Mouse (Mus musculus) kidney, embryonic 16.5 days (tissue): Measurements from ENCODE around the gene Brms1l. TPM values are rescaled to one million over a fixed set of nuclear protein-coding genes. Genes with fewer than 3 reads are reported as not detected.
"Not testable (repeated sequence)": the region's sequence is repeated elsewhere in the genome, so short reads cannot be mapped to it uniquely, and the experiment has no call there.

Experiments
- ATAC-seq: fragments of 200-750 bp; cut with Nextera tagmentation; 2 replicates; pipeline ENCODE4 v1.8.0; 2017; ENCODE audit warnings: moderate TSS enrichment; ENCODE audit not compliant: low FRiP score, low TSS enrichment
- H3K27ac ChIP-seq: fragments of 300-500 bp; sonication (generic); 2 replicates; pipeline ENCODE4 v1.5.1; 2014; ENCODE audit warnings: low read length
- H3K27me3 ChIP-seq: fragments of 300-500 bp; sonication (generic); 2 replicates; pipeline ENCODE4 v1.6.1; 2014; ENCODE audit warnings: low read length, control low read depth, mixed read lengths; ENCODE audit not compliant: insufficient read depth
- H3K36me3 ChIP-seq: fragments of 300-500 bp; sonication (generic); 2 replicates; pipeline ENCODE4 v1.6.1; 2014; ENCODE audit warnings: low read length, control low read depth, mixed read lengths; ENCODE audit not compliant: insufficient read depth
- H3K4me1 ChIP-seq: fragments of 300-500 bp; sonication (generic); 2 replicates; pipeline ENCODE4 v1.6.1; 2014; ENCODE audit warnings: low read length, control low read depth, mixed read lengths; ENCODE audit not compliant: insufficient read depth
- H3K4me2 ChIP-seq: fragments of 300-500 bp; sonication (generic); replicated peaks from 2 replicates; pipeline ENCODE4 v1.6.1; 2014; ENCODE audit warnings: low read depth, low read length
- H3K4me3 ChIP-seq: fragments of 300-500 bp; sonication (generic); 2 replicates; pipeline ENCODE4 v1.5.1; 2014; ENCODE audit warnings: mild to moderate bottlenecking, low read length
- H3K9ac ChIP-seq: fragments of 300-500 bp; sonication (generic); replicated peaks from 2 replicates; pipeline ENCODE4 v1.6.1; 2014; ENCODE audit warnings: low read length
- H3K9me3 ChIP-seq: fragments of 300-500 bp; sonication (generic); 2 replicates; pipeline ENCODE4 v1.6.1; 2016; ENCODE audit warnings: low read length, control low read depth
- WGBS: fragments of 180-500 bp; shearing (Covaris S2); extraction: QIAGEN DNeasy Blood & Tissue Kit; methylation state at CpG from one replicate; pipeline ENCODE4 v1.1.7; 2014; 5-methylcytosine and 5-hydroxymethylcytosine counted together
- polyA plus RNA-seq: library from polyadenylated mRNA; unstranded; fragments of >200 nt; fragmentation: Nextera tagmentation; extraction: Ambion mirVana; gene quantifications from 2 replicates; pipeline ENCODE4 v1.2.1, GENCODE M21; 2015

Brms1l gene
- polyA plus RNA-seq: 39.5 and 40.1 TPM in 2 replicates

DNA sequence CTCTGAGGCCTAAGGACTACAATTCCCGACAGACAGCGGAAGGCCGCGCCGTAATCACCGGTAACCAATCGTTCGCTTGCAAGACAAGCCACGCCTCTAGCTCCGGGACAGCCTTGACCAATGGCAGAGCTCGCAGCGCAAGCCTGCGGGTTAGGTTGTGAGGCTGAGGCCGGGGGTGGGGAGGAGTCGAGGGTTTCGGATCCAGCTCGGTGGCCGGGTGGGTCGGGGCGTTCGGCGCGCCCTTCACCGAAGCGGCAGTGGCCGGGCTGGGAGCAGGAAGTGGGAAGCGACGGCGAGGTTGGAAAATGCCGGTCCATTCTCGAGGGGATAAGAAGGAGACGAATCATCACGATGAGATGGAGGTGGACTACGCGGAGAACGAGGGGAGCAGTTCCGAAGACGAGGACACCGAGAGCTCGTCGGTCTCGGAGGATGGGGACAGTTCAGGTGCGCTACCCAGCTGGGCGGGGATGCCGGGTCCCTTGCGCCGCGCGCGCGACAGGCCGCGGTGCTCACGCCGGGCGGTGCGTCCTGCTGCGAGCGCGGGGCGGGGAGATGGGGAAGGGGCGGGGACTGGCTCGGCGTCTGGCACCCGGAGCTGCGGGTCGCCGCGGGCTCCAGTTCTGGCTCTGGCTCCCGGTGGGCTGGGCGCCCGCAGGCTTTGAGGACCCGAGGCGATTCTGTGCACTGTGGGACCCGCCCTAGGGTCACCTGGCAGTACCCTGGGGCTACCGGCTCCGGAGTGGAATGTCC, at the start of gene Brms1l:
Gene Brms1l, plus strand, starts transcription at position 126 of the 753 bp plus-strand sequence.
- H3K36me3 ChIP-seq: peaks cover under 1% of the 10 kb centered on the region; the same call in 1 of the 2 replicates
- no peaks in the 10 kb centered on the region for H3K9me3 ChIP-seq
- peak within 1 kb of the TSS; percentile 86 for H3K4me3 ChIP-seq
- peak within 1 kb of the TSS; percentile 96 for H3K27ac ChIP-seq
- peak within 1 kb of the TSS; percentile 90 for H3K9ac ChIP-seq
- H3K4me2 ChIP-seq: peak within 1 kb of the TSS; percentile 79
- peak; percentile 100 for ATAC-seq
- H3K27me3 ChIP-seq: no peaks in the 10 kb centered on the region
- under 1% methylated on average over 63 of the region's 77 CpGs for WGBS
- peaks cover 7% of the 10 kb centered on the region for H3K4me1 ChIP-seq

DNA sequence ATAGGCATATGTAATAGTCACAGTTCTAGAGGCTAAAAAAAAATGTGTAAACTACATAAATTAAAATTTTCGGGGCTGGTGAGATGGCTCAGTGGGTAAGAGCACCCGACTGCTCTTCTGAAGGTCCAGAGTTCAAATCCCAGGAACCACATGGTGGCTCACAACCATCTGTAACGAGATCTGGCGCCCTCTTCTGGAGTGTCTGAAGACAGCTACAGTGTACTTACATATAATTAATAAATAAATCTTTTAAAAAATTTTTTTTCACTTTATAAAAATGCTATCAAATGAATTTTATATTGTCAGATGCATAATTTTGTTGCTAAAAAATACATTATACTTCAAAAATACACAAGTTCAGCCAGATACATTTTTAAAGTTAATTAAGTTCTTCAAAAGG, 41.6 kb upstream of the Brms1l start:
- H3K4me2 ChIP-seq, ATAC-seq, H3K9me3 ChIP-seq, H3K4me1 ChIP-seq, H3K4me3 ChIP-seq, H3K27ac ChIP-seq, H3K9ac ChIP-seq, H3K27me3 ChIP-seq, H3K36me3 ChIP-seq: not testable (repeated sequence)
- WGBS: 77% methylated on average over 4 of the region's 4 CpGs

GRCm38 (mm10) chr12:55797103-55797502, 39.0 kb upstream of the Brms1l start:
- H3K27ac ChIP-seq: no peak overlapping the region
- no peaks in the 10 kb centered on the region for H3K4me1 ChIP-seq
- H3K27me3 ChIP-seq: no peaks in the 10 kb centered on the region
- no peak for ATAC-seq
- WGBS: 66% methylated on average over 3 of the region's 3 CpGs
- H3K4me2 ChIP-seq: no peak overlapping the region
- no peaks in the 10 kb centered on the region for H3K9me3 ChIP-seq
- H3K4me3 ChIP-seq: no peak overlapping the region
- H3K36me3 ChIP-seq: no peaks in the 10 kb centered on the region
- no peak overlapping the region for H3K9ac ChIP-seq

DNA sequence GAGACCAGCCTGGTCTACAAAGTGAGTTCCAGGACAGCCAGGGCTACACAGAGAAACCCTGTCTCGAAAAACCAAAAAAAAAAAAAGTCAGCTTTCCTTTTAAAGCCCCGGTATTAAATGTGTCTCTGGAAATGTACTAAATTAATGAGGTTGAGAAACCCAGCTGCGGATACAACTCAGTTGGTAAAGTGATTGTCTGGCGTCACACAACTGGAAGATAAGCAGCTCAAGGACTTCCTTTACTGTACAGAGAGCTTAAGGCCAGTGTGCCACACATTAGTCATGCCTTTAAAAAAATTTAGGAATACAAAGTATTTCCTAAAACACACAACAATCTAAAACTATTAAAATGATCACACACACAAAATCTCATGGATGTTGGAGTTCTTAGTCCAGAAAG, 37.4 kb upstream of the Brms1l start:
- 75% methylated on average over 4 of the region's 4 CpGs for WGBS
- no peak overlapping the region for H3K27ac ChIP-seq
- H3K27me3 ChIP-seq: no peaks in the 10 kb centered on the region
- no peaks in the 10 kb centered on the region for H3K4me1 ChIP-seq
- H3K4me3 ChIP-seq: no peak overlapping the region
- H3K36me3 ChIP-seq: no peaks in the 10 kb centered on the region
- ATAC-seq: no peak
- no peaks in the 10 kb centered on the region for H3K9me3 ChIP-seq
- no peak overlapping the region for H3K4me2 ChIP-seq
- no peak overlapping the region for H3K9ac ChIP-seq

- Histone ChIP-seq H3K27ac (no peak overlapping the region), H3K27me3 (no peaks in the 10 kb centered on the region), H3K9me3 (no peaks in the 10 kb centered on the region), H3K4me2 (no peak overlapping the region), H3K4me3 (no peak overlapping the region), H3K9ac (no peak overlapping the region), H3K36me3 (no peaks in the 10 kb centered on the region), H3K4me1 (no peaks in the 10 kb centered on the region)
- WGBS: 91% methylated on average over 5 of the region's 5 CpGs
- ATAC-seq: no peak
Observed at GRCm38 (mm10) chr12:55800144-55800543, 36.0 kb upstream of the Brms1l start.

GRCm38 (mm10) chr12:55801131-55801530, 35.0 kb upstream of the Brms1l start:
- Histone ChIP-seq H3K4me2 (no peak overlapping the region), H3K4me1 (no peaks in the 10 kb centered on the region), H3K9me3 (no peaks in the 10 kb centered on the region), H3K36me3 (no peaks in the 10 kb centered on the region), H3K4me3 (no peak overlapping the region), H3K27ac (no peak overlapping the region), H3K27me3 (no peaks in the 10 kb centered on the region), H3K9ac (no peak overlapping the region)
- 86% methylated on average over 4 of the region's 4 CpGs for WGBS
- ATAC-seq: no peak

- 44% methylated on average over 3 of the region's 3 CpGs for WGBS
- H3K27ac ChIP-seq: no peak overlapping the region
- no peak overlapping the region for H3K4me2 ChIP-seq
- H3K9me3 ChIP-seq: no peaks in the 10 kb centered on the region
- H3K27me3 ChIP-seq: no peaks in the 10 kb centered on the region
- no peak overlapping the region for H3K9ac ChIP-seq
- no peak overlapping the region for H3K4me3 ChIP-seq
- no peaks in the 10 kb centered on the region for H3K36me3 ChIP-seq
- no peak for ATAC-seq
- H3K4me1 ChIP-seq: no peaks in the 10 kb centered on the region
Observed at GRCm38 (mm10) chr12:55805035-55805434, 31.1 kb upstream of the Brms1l start.

- Histone ChIP-seq H3K27ac (no peak overlapping the region), H3K27me3 (no peaks in the 10 kb centered on the region), H3K4me3 (no peak overlapping the region), H3K9ac (no peak overlapping the region), H3K4me2 (no peak overlapping the region), H3K36me3 (no peaks in the 10 kb centered on the region), H3K4me1 (peaks cover 19% of the 10 kb centered on the region; the same call in 1 of the 2 replicates), H3K9me3 (no peaks in the 10 kb centered on the region)
- 61% methylated on average over 5 of the region's 5 CpGs for WGBS
- ATAC-seq: no peak; the same call in 1 of the 2 replicates
Observed at GRCm38 (mm10) chr12:55816488-55816887, 19.6 kb upstream of the Brms1l start.

DNA sequence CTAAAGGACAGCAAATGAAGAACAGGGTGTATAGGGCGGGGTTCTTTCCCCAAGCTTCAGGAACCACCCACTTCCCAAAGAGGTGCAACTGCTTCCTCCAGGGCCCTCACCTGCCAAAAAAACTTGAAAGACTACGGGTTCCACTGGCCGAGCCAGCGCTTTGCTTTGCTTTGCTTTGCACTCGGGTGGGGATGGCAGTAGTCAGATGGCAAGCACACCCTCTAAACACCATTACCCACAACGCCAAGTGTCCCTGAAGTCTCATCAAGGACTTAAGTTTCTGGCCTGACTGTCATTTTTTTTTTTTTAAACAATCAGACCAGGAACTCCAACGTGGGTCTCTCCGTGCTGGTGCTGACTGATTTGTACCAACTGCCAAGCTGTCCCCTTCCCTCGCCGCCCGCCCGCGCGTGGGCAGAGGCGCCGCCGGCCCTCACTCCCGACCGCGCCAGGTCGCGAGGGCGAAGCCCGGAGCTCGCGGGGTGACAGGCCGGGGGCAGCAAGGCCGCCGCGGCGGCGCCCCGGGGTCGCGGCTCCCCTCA, 15.9 kb upstream of the Brms1l start:
- H3K27me3 ChIP-seq: no peaks in the 10 kb centered on the region
- H3K36me3 ChIP-seq: no peaks in the 10 kb centered on the region
- ATAC-seq: peak; percentile 62
- H3K9ac ChIP-seq: peak overlapping the region; percentile 79
- peak overlapping the region; percentile 94 for H3K27ac ChIP-seq
- peak overlapping the region; percentile 96 for H3K4me3 ChIP-seq
- H3K4me1 ChIP-seq: peaks cover 19% of the 10 kb centered on the region; the same call in 1 of the 2 replicates
- WGBS: under 1% methylated on average over 34 of the region's 35 CpGs
- H3K9me3 ChIP-seq: no peaks in the 10 kb centered on the region
- H3K4me2 ChIP-seq: peak overlapping the region; percentile 66

DNA sequence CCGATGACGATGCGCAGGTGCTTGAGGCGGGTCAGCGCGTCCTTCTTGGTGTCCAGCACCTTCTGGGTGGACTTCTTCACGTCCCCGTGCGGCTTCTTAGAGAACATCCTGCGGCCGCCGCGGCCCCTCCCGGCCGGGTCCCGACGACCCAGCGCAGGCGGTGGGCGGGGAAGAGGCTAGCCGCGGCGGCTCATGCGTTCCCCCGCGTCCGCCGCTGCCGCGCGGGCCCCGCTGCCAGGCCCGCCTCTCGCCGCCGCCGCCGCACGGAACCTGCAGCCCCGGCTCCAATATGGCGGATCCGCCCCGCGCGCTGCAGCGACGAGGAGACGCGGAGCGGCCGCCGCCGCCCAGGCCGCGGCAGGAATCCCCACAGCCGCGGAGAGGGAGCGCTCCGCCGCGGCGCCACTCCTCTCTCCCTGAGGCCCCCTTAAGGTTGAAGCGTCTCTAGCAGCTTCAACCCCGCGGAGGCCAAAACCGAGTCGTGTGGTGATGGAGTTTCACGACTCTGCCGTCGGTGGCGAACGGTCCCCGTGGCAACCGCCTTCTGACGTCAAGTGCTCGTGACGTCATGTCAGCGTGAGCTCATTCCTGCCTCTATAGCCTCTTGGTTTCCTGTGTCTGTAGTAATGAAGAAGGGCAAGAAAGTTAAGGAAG, 15.3 kb upstream of the Brms1l start, which contains the start of gene Ralgapa1:
Gene Ralgapa1, minus strand, starts transcription at position 507 of the 654 bp plus-strand sequence.
- Histone ChIP-seq H3K4me2 (peak within 1 kb of the TSS; percentile 66), H3K36me3 (no peaks in the 10 kb centered on the region), H3K9ac (peak within 1 kb of the TSS; percentile 79), H3K27ac (peak within 1 kb of the TSS; percentile 94), H3K9me3 (no peaks in the 10 kb centered on the region), H3K4me1 (peaks cover 19% of the 10 kb centered on the region; the same call in 1 of the 2 replicates), H3K27me3 (no peaks in the 10 kb centered on the region), H3K4me3 (peak within 1 kb of the TSS; percentile 96)
- peak; percentile 95 for ATAC-seq
- under 1% methylated on average over 76 of the region's 78 CpGs for WGBS
